Mouse (Mus musculus) heart, adult 10 weeks (tissue): ENCODE results near the gene Tmcc2. TPM values are rescaled to one million over a fixed set of nuclear protein-coding genes. Genes with fewer than 3 reads are reported as not detected.

Source experiments
- polyA plus RNA-seq: library from polyadenylated mRNA; stranded (reverse); fragments of 350-450 nt; fragmentation: Illumina TruSeq; extraction: RNeasy Lipid Tissue Mini Kit (QIAGEN cat#74804); gene quantifications from one replicate; pipeline ENCODE4 v1.2.3, GENCODE M21; 2014; ENCODE audit warnings: low read depth, low replicate concordance

Gene Tmcc2
- polyA plus RNA-seq: 20.2 TPM

GRCm38 (mm10) chr1:132390691-132391579 is at the start of gene Tmcc2:
Gene Tmcc2 (minus strand): TSS chr1:132391281.

GRCm38 (mm10) chr1:132417319-132418251 is 26.5 kb upstream of the Tmcc2 start, which contains the start of gene Dstyk:
Gene Dstyk (plus strand): TSS chr1:132417555.

GRCm38 (mm10) chr1:132315889-132316624 is 75.0 kb downstream of the Tmcc2 start, which contains the start of gene Nuak2:
Gene Nuak2 (plus strand): TSS chr1:132316126.

Other genes with a start within 250 kb of the Tmcc2 start
- not detected for gene Lemd1, start 199.8 kb downstream of the Tmcc2 start, polyA plus RNA-seq
- not detected for gene AC124108.1, start 199.8 kb downstream of the Tmcc2 start, polyA plus RNA-seq
- not detected for gene Gm10188, start 161.5 kb downstream of the Tmcc2 start, polyA plus RNA-seq
- gene Klhdc8a, start 92.7 kb downstream of the Tmcc2 start, polyA plus RNA-seq: 11.4 TPM
- gene Nuak2, start 75.2 kb downstream of the Tmcc2 start, polyA plus RNA-seq: 2.3 TPM
- gene Dstyk, start 26.3 kb upstream of the Tmcc2 start, polyA plus RNA-seq: 12.8 TPM
- gene Rbbp5, start 86.1 kb upstream of the Tmcc2 start, polyA plus RNA-seq: 27.0 TPM
- 2.6 TPM for gene Tmem81, start 114.9 kb upstream of the Tmcc2 start, polyA plus RNA-seq
- 6.3 TPM for gene Cntn2, start 152.0 kb upstream of the Tmcc2 start, polyA plus RNA-seq